Mouse (Mus musculus): ENCODE measurements around the gene Far1.

DNA sequence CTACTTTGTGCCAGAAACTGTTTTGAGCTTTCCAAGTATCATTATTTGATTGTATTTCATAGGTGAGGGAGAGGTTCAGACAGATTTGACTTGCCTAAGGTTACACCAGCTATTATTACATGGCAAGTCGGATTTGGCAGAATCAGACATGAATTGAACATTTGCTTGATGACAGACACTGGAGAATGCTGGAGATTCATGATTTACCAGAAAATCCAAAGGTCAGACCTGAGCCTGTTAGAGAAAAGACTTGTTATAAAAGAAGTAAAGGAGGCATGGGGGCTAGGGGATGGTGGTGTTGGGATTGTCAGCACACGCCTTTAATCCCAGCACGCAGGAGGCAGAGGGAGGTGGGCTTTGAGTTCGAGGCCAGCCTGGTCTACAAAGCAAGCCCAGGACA is 2.2 kb downstream of the Far1 start:
- no peak for TF ChIP-seq CTCF (IDR thresholded peaks at IDR 0.05; ENCODE audit: low read depth)
- TF ChIP-seq EP300 (IDR thresholded peaks at IDR 0.05; ENCODE audit: low read depth): no peak
